Mouse (Mus musculus) MEL (cell line): Measurements from ENCODE around the gene Gm17622. TPM values are rescaled to one million over a fixed set of nuclear protein-coding genes. Genes with fewer than 3 reads are reported as not detected.

Experiments
- DNase-seq: peaks from one replicate; pipeline ENCODE4 v3.0.0; 2011; ENCODE audit warnings: low read depth, low spot score
- H3K27ac ChIP-seq: 2 replicates; pipeline ENCODE4 v1.5.1; 2012; ENCODE audit warnings: low read depth, mild to moderate bottlenecking, control low read depth, low read length, moderate library complexity; ENCODE audit not compliant: control insufficient read depth
- H3K27me3 ChIP-seq, 2 experiments: fragments of 150-350 bp in 1 of 2; sonication (generic) in 1 of 2; 2 replicates each; pipeline ENCODE4 v1.6.1; 2012; ENCODE audit warnings: low read length in 2 of 2, mild to moderate bottlenecking in 2 of 2, improper control_type of control experiment in 1 of 2, moderate library complexity in 1 of 2; ENCODE audit not compliant: insufficient read depth in 2 of 2, control insufficient read depth in 1 of 2
- H3K36me3 ChIP-seq, 2 experiments: 2 replicates each; pipeline ENCODE4 v1.6.1; 2012 to 2014; ENCODE audit warnings: low read length in 2 of 2, improper control_type of control experiment in 1 of 2, inconsistent platforms in 1 of 2, mild to moderate bottlenecking in 1 of 2; ENCODE audit not compliant: insufficient read depth in 2 of 2, control insufficient read depth in 1 of 2
- H3K4me1 ChIP-seq, 2 experiments: fragments of 150-350 bp in 1 of 2; sonication (generic) in 1 of 2; 2 replicates each; pipeline ENCODE4 v1.6.1; 2012; ENCODE audit warnings: low read length in 2 of 2, improper control_type of control experiment in 1 of 2, mild to moderate bottlenecking in 1 of 2; ENCODE audit not compliant: insufficient read depth in 2 of 2, control insufficient read depth in 1 of 2
- H3K4me3 ChIP-seq, 2 experiments: fragments of 150-350 bp in 1 of 2; sonication (generic) in 1 of 2; 2 replicates each; pipeline ENCODE4 v1.5.1; 2012; ENCODE audit warnings: low read depth in 2 of 2, low read length in 2 of 2, mild to moderate bottlenecking in 2 of 2, moderate library complexity in 2 of 2, control low read depth in 1 of 2, improper control_type of control experiment in 1 of 2; ENCODE audit not compliant: control insufficient read depth in 1 of 2, insufficient read depth in 1 of 2
- H3K79me2 ChIP-seq: 2 replicates; pipeline ENCODE4 v1.6.1; 2012; ENCODE audit warnings: mild to moderate bottlenecking, low read length, moderate library complexity; ENCODE audit not compliant: control insufficient read depth, poor library complexity, insufficient read depth
- H3K9ac ChIP-seq: 2 replicates; pipeline ENCODE4 v1.6.1; 2012; ENCODE audit warnings: low read depth, mild to moderate bottlenecking, control low read depth, low read length, moderate library complexity; ENCODE audit not compliant: control insufficient read depth, poor library complexity, severe bottlenecking
- H3K9me3 ChIP-seq: fragments of 150-350 bp; sonication (generic); replicated peaks from 2 replicates; pipeline ENCODE4 v1.6.1; 2012; ENCODE audit warnings: mild to moderate bottlenecking, low read length, improper control_type of control experiment, moderate library complexity; ENCODE audit not compliant: insufficient read depth
- BHLHE40 ChIP-seq: IDR thresholded peaks from 2 replicates; pipeline ENCODE4 v1.6.1; 2012; ENCODE audit warnings: low read depth, mild to moderate bottlenecking, inconsistent platforms, low read length, improper control_type of control experiment, borderline replicate concordance
- CHD1 ChIP-seq: IDR thresholded peaks from 2 replicates; pipeline ENCODE4 v1.6.1; 2012; ENCODE audit warnings: low read depth, mild to moderate bottlenecking, inconsistent platforms, low read length, improper control_type of control experiment
- CHD2 ChIP-seq: IDR thresholded peaks from 2 replicates; pipeline ENCODE4 v1.6.1; 2011; ENCODE audit warnings: low read length, improper control_type of control experiment
- CTCF ChIP-seq, 3 experiments: IDR thresholded peaks in 2 of 3; conservative IDR thresholded peaks in 1 of 3; 2 replicates each; pipeline ENCODE4 v1.5.1; 2011 to 2012; ENCODE audit warnings: low read length in 3 of 3, low read depth in 2 of 3, mild to moderate bottlenecking in 2 of 3, improper control_type of control experiment in 1 of 3, inconsistent platforms in 1 of 3, mixed read lengths in 1 of 3, moderate library complexity in 1 of 3; ENCODE audit not compliant: control insufficient read depth in 1 of 3, insufficient read depth in 1 of 3, poor library complexity in 1 of 3, severe bottlenecking in 1 of 3
- E2F4 ChIP-seq: IDR thresholded peaks from 2 replicates; pipeline ENCODE4 v1.6.1; 2011; ENCODE audit warnings: low read depth, low read length, improper control_type of control experiment, borderline replicate concordance
- ELF1 ChIP-seq: IDR thresholded peaks from 2 replicates; pipeline ENCODE4 v1.6.1; 2014; ENCODE audit warnings: low read depth, mild to moderate bottlenecking, inconsistent platforms, low read length, improper control_type of control experiment, moderate library complexity
- EP300 ChIP-seq, 2 experiments: IDR thresholded peaks; 2 replicates each; pipeline ENCODE4 v1.6.1; 2011; ENCODE audit warnings: improper control_type of control experiment in 2 of 2, low read length in 2 of 2, low read depth in 1 of 2, mild to moderate bottlenecking in 1 of 2
- GABPA ChIP-seq: IDR thresholded peaks from 2 replicates; pipeline ENCODE4 v1.6.1; 2012; ENCODE audit warnings: low read depth, mild to moderate bottlenecking, inconsistent platforms, low read length, improper control_type of control experiment, moderate library complexity
- GATA1 ChIP-seq: IDR thresholded peaks from 2 replicates; pipeline ENCODE4 v1.6.1; 2011; ENCODE audit warnings: low read depth, low read length, improper control_type of control experiment
- HCFC1 ChIP-seq: IDR thresholded peaks from 2 replicates; pipeline ENCODE4 v1.6.1; 2012; ENCODE audit warnings: low read depth, mild to moderate bottlenecking, inconsistent platforms, low read length, improper control_type of control experiment, moderate library complexity
- JUND ChIP-seq: IDR thresholded peaks from 2 replicates; pipeline ENCODE4 v1.6.1; 2011; ENCODE audit warnings: low read depth, mild to moderate bottlenecking, improper control_type of control experiment, low read length
- KAT2A ChIP-seq: conservative IDR thresholded peaks from 2 replicates; pipeline ENCODE4 v1.6.1; 2012; ENCODE audit warnings: low read depth, low read length, improper control_type of control experiment, inconsistent platforms
- MAX ChIP-seq: IDR thresholded peaks from 2 replicates; pipeline ENCODE4 v1.6.1; 2011; ENCODE audit warnings: low read length, improper control_type of control experiment
- MAZ ChIP-seq: IDR thresholded peaks from 2 replicates; pipeline ENCODE4 v1.6.1; 2012; ENCODE audit warnings: low read depth, mild to moderate bottlenecking, inconsistent platforms, low read length, improper control_type of control experiment
- MXI1 ChIP-seq: IDR thresholded peaks from 2 replicates; pipeline ENCODE4 v1.6.1; 2011; ENCODE audit warnings: mild to moderate bottlenecking, low read depth, low read length, improper control_type of control experiment
- MYC ChIP-seq: IDR thresholded peaks from 2 replicates; pipeline ENCODE4 v1.6.1; 2011; ENCODE audit warnings: low read depth, mild to moderate bottlenecking, low read length, improper control_type of control experiment, moderate library complexity
- NELFE ChIP-seq: IDR thresholded peaks from 2 replicates; pipeline ENCODE4 v1.6.1; 2011; ENCODE audit warnings: low read depth, low read length, improper control_type of control experiment
- NRF1 ChIP-seq: IDR thresholded peaks from 2 replicates; pipeline ENCODE4 v1.6.1; 2014; ENCODE audit warnings: low read depth, mild to moderate bottlenecking, inconsistent platforms, low read length, improper control_type of control experiment, moderate library complexity; ENCODE audit not compliant: poor library complexity, insufficient read depth, severe bottlenecking
- POLR2AphosphoS2 ChIP-seq: IDR thresholded peaks from 2 replicates; pipeline ENCODE4 v1.6.1; 2011; ENCODE audit warnings: low read length, improper control_type of control experiment
- POLR2AphosphoS5 ChIP-seq: IDR thresholded peaks from 2 replicates; pipeline ENCODE4 v1.6.1; 2012; ENCODE audit warnings: low read depth, borderline replicate concordance, mild to moderate bottlenecking, inconsistent platforms, low read length, moderate library complexity, mixed read lengths
- RAD21 ChIP-seq: IDR thresholded peaks from 2 replicates; pipeline ENCODE4 v1.6.1; 2011; ENCODE audit warnings: mild to moderate bottlenecking, low read depth, low read length, improper control_type of control experiment
- SIN3A ChIP-seq: IDR thresholded peaks from 2 replicates; pipeline ENCODE4 v1.6.1; 2012; ENCODE audit warnings: low read length, improper control_type of control experiment, inconsistent platforms
- SMC3 ChIP-seq: IDR thresholded peaks from 2 replicates; pipeline ENCODE4 v1.6.1; 2011; ENCODE audit warnings: low read depth, low read length, improper control_type of control experiment
- TAL1 ChIP-seq: IDR thresholded peaks from 2 replicates; pipeline ENCODE4 v1.6.1; 2012; ENCODE audit warnings: mild to moderate bottlenecking, inconsistent platforms, low read length, moderate library complexity, mixed read lengths
- TBP ChIP-seq: IDR thresholded peaks from 2 replicates; pipeline ENCODE4 v1.8.0; 2011; ENCODE audit warnings: low read depth, low read length, improper control_type of control experiment
- UBTF ChIP-seq: IDR thresholded peaks from 2 replicates; pipeline ENCODE4 v1.6.1; 2012; ENCODE audit warnings: low read depth, mild to moderate bottlenecking, inconsistent platforms, low read length, improper control_type of control experiment, moderate library complexity, borderline replicate concordance; ENCODE audit not compliant: insufficient read depth
- USF1 ChIP-seq: IDR thresholded peaks from 2 replicates; pipeline ENCODE4 v1.6.1; 2014; ENCODE audit warnings: low read depth, mild to moderate bottlenecking, inconsistent platforms, low read length, improper control_type of control experiment, moderate library complexity
- USF2 ChIP-seq, 2 experiments: IDR thresholded peaks; 2 replicates each; pipeline ENCODE4 v1.6.1; 2011 to 2012; ENCODE audit warnings: improper control_type of control experiment in 2 of 2, low read length in 2 of 2, borderline replicate concordance in 1 of 2, inconsistent platforms in 1 of 2, low read depth in 1 of 2, mild to moderate bottlenecking in 1 of 2; ENCODE audit not compliant: insufficient read depth in 1 of 2
- ZKSCAN1 ChIP-seq: IDR thresholded peaks from 2 replicates; pipeline ENCODE4 v1.6.1; 2012; ENCODE audit warnings: low read depth, mild to moderate bottlenecking, inconsistent platforms, low read length, improper control_type of control experiment, moderate library complexity
- ZMIZ1 ChIP-seq: IDR thresholded peaks from 2 replicates; pipeline ENCODE4 v1.6.1; 2012; ENCODE audit warnings: low read depth, mild to moderate bottlenecking, inconsistent platforms, low read length, improper control_type of control experiment, moderate library complexity
- ZNF384 ChIP-seq: IDR thresholded peaks from 2 replicates; pipeline ENCODE4 v1.6.1; 2012; ENCODE audit warnings: low read depth, mild to moderate bottlenecking, inconsistent platforms, low read length, improper control_type of control experiment
- polyA plus RNA-seq, 2 experiments: library from polyadenylated mRNA; stranded (reverse) in 1 of 2; unstranded in 1 of 2; fragments of >175 nt in 1 of 2; fragments of >200 nt in 1 of 2; gene quantifications; 2 replicates each; pipeline versions ENCODE4 v1.2.1 to v1.2.4; 2012; ENCODE audit warnings: low replicate concordance in 2 of 2, low read depth in 1 of 2; ENCODE audit not compliant: insufficient read length in 2 of 2, insufficient read depth in 1 of 2, missing spikeins in 1 of 2
- total RNA-seq: library from RNA; depleted of rRNA; stranded (reverse); fragments of 300-350 nt; gene quantifications from 2 replicates; pipeline ENCODE4 v1.2.3, GENCODE M21; 2012

Gm17622 gene
- total and polyA plus RNA-seq, 3 experiments = not detected

DNA sequence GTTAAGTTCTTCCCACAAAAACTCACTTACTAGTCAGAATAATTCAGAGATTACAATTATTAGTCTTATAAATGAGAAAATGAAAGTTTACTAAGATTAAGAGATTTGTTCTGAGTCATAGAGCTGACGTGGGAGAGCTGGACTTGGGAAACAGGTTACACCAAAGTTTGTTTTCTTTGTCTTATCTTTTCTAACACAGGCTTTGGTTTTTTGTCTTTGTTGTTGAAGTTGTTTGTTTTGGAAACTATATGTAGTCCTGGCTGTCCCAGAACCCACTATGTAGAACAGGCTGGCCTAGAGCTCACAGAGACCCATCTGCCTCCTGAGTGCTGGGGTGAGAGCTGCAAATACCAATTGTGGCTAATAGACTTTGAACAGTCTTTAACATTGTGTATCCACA lies 20.7 kb downstream of the Gm17622 start:
- Histone ChIP-seq H3K27me3 (no peaks in the 10 kb centered on the region), H3K9me3 (no peaks in the 10 kb centered on the region), H3K9ac (peak overlapping the region; percentile 74), H3K4me1 (peaks cover 0 to 19% of the 10 kb centered on the region in 2 experiments), H3K36me3 (peaks cover 0 to 16% of the 10 kb centered on the region in 2 experiments; a peak in 3 of 4 replicates), H3K79me2 (no peaks in the 10 kb centered on the region), H3K27ac (peak overlapping the region; percentile 98), H3K4me3 (peak overlapping the region; percentile 56 to 65; a peak in 3 of 4 replicates)
- no peak for TF ChIP-seq ZNF384
- TF ChIP-seq USF1 = no peak
- TF ChIP-seq CTCF (IDR thresholded peaks at IDR 0.05 in 2 of 3, conservative IDR thresholded peaks at IDR 0.05 in 1 of 3; ENCODE audit: control insufficient read depth in 1 of 3, insufficient read depth in 1 of 3, low read depth in 2 of 3, low read length in 3 of 3, poor library complexity in 1 of 3, severe bottlenecking in 1 of 3) = no peak
- 0 out of 2 replicates have a peak, but pooled peaks have one; percentile 0 for TF ChIP-seq MYC
- TF ChIP-seq POLR2AphosphoS5 = no peak
- TF ChIP-seq ZKSCAN1 = no peak
- no peak for TF ChIP-seq ZMIZ1
- TF ChIP-seq TAL1 = peak; percentile 64
- peak; percentile 51 for DNase-seq

DNA sequence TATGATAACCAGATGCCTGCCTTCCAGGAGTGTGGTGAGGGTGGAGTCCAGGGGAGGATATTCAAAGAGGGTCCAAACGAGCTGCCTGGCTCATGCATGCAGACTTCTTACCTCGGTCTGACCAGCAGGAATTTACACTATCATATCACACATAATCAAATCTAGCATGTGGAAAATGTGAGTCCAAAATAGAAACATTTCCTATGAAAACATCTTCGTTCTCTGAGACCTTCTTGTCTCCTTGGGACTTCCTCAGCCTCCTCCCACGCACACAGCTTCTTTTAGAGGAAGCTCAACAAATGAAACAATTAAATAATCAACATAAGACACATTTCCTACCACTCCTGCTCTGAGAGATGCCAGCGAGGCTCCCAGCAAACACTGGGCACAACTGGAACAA lies 21.4 kb downstream of the Gm17622 start:
- Histone ChIP-seq H3K9me3 (no peaks in the 10 kb centered on the region), H3K27ac (peak overlapping the region; percentile 42), H3K4me3 (peak overlapping the region; percentile 9 to 15; a peak in 3 of 4 replicates), H3K79me2 (no peaks in the 10 kb centered on the region), H3K36me3 (peaks cover 0 to 16% of the 10 kb centered on the region in 2 experiments; a peak in 3 of 4 replicates), H3K27me3 (no peaks in the 10 kb centered on the region), H3K4me1 (peaks cover 0 to 19% of the 10 kb centered on the region in 2 experiments), H3K9ac (peak overlapping the region; percentile 32)
- peak; percentile 73 for DNase-seq
- TF ChIP-seq ELF1 (no peak), SMC3 (no peak), SIN3A (no peak), UBTF (no peak), MAX (no peak), HCFC1 (no peak), MYC (no peak), ZNF384 (no peak), JUND (no peak), MAZ (no peak), USF1 (no peak), GATA1 (no peak; the same call in 1 of the 2 replicates), KAT2A (no peak), POLR2AphosphoS2 (no peak), EP300 (IDR thresholded peaks at IDR 0.05; ENCODE audit: low read depth in 1 of 2, low read length in 2 of 2) (peak; percentile 37 to 58; a peak in 3 of 4 replicates), GABPA (no peak), ZKSCAN1 (no peak), BHLHE40 (no peak), TBP (0 out of 2 replicates have a peak, but pooled peaks have one; percentile 30), MXI1 (no peak; the same call in 1 of the 2 replicates), ZMIZ1 (no peak), NRF1 (no peak), E2F4 (no peak), NELFE (no peak), CHD2 (no peak), USF2 (IDR thresholded peaks at IDR 0.05; ENCODE audit: borderline replicate concordance in 1 of 2, insufficient read depth in 1 of 2, low read depth in 1 of 2, low read length in 2 of 2) (no peak), TAL1 (peak; percentile 54), RAD21 (no peak), CHD1 (no peak)
